ENCODE assay signal across 15 mouse cellular contexts in the genomic region with DNA sequence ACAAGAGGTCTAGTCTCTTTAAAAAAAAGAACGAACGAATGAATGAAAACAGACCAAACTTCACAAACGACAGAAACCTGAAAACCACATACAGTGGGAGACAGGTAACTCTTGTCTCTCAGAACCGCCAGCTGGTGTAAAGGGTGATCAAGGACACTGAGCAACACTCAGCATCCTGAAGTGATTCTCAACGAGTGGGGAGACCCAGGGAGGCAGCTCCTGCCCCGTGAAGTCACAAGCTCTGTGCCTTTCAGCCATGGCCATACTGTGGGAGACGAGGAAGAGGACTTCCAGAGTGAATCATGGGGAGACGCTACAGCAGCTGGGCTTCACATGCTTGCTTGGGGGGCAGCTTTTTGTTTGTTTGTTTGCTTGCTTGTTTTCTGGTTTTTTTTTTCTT.
"Had no signal": no experiment of that assay in that cellular context is flagged by ENCODE, and none has a peak within 500 bp of the region (broad histone marks: within the 10 kb centered on the region; RNA-seq: fewer than 3 reads in every experiment).

No protein-coding gene starts in this region.

- DNase-seq: retina, postnatal 1 day; right cerebral cortex, adult 18-20 months; right cerebral cortex, postnatal 14 days; right cerebral cortex, postnatal 25 days; right cerebral cortex, postnatal 4 days; spleen, adult 18-20 months; thymus, adult 18-20 months; thymus, adult 2 months; thymus, postnatal 14 days; thymus, postnatal 25 days; thymus, postnatal 36 days; thymus, postnatal 4 days had no signal

- H3K4me3 ChIP-seq: neural tube, embryonic 13.5 days; neural tube, embryonic 15.5 days; stomach, embryonic 15.5 days had no signal

- H3K27ac ChIP-seq: neural tube, embryonic 13.5 days; neural tube, embryonic 15.5 days; stomach, embryonic 15.5 days had no signal

- H3K4me2 ChIP-seq: neural tube, embryonic 13.5 days; neural tube, embryonic 15.5 days; stomach, embryonic 15.5 days had no signal

- H3K9me3 ChIP-seq: neural tube, embryonic 15.5 days; stomach, embryonic 15.5 days had no signal

- H3K36me3 ChIP-seq: neural tube, embryonic 13.5 days; neural tube, embryonic 15.5 days; stomach, embryonic 15.5 days had no signal

- H3K4me1 ChIP-seq: neural tube, embryonic 13.5 days; neural tube, embryonic 15.5 days; stomach, embryonic 15.5 days had no signal

- H3K27me3 ChIP-seq: neural tube, embryonic 13.5 days; neural tube, embryonic 15.5 days; stomach, embryonic 15.5 days had no signal

- H3K9ac ChIP-seq: neural tube, embryonic 13.5 days; neural tube, embryonic 15.5 days; stomach, embryonic 15.5 days had no signal
